Mouse (Mus musculus) 3134 (cell line): ENCODE results near the gene Dclre1b.

Source experiments
- DNase-seq: peaks from one replicate; pipeline ENCODE4 v3.0.0-alpha.2; 2011; ENCODE audit warnings: low spot score; ENCODE audit not compliant: insufficient read length; ENCODE audit errors: extremely low read depth

The Dclre1b gene

DNA sequence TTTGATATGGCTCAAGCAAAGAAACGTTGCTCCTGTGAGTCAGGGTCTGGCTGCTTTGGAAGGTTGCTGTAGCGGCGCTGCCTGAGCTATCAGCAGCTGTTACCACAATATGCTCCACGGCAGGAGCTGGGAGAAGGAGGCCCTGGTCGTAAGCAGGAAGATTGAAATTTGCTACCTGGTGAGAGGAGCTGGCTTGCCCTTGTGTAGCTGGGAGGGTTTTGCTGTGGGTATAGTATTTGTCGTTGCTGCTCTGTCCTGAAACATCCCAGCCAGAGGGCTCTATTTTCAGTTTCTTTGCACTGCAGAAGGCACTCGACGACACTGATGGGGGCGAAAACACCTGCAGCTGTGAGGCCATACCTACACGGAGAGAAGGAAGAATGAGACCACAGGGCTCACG, 31.3 kb downstream of the Dclre1b start:
- DNase-seq: no peak

- DNase-seq: no peak
These were observed 35.2 kb downstream of the Dclre1b start for GRCm38 (mm10) chr3:103774009-103774408.

GRCm38 (mm10) chr3:103773508-103773907, 35.7 kb downstream of the Dclre1b start:
- DNase-seq: no peak

- no peak for DNase-seq
These were observed 36.4 kb downstream of the Dclre1b start for GRCm38 (mm10) chr3:103772846-103773245.

GRCm38 (mm10) chr3:103771531-103772130, 37.6 kb downstream of the Dclre1b start:
- peak; percentile 58 for DNase-seq

- no peak for DNase-seq
These were observed 42.5 kb downstream of the Dclre1b start for GRCm38 (mm10) chr3:103766789-103767188.

DNA sequence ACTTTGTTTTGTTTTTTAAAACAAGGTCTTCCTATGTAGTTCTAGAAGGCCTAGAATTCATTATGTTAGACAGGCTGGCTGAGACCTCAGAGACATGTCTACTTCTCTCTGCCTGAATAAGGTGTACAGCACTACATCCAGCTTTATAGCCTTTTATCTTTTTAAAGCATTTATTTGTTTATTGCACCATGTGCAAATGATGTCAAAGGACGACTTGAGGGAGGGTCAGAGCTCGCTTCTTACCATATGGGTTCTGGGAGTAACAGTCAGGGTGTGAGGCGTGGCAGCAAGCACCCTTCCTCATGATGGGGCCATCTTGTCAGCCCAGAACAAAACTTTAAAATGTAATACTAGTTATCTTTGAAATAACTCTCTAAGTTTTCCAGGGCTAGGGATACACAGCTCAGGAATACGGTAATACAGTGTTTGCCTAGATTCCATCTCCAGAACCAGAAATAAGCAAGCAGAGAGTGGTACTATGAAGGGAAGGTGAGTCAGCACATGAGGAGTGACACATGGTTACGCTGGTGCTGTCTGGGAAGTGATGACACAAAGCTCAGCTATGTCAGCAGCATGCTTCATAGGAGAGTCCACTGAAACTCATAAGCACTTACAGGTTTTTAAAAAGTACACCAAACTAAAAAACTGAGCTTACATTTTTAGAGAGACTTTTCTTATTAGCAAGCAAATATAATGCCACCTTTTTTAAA, 49.8 kb downstream of the Dclre1b start:
- DNase-seq: peak; percentile 60

GRCm38 (mm10) chr3:103758456-103758855, 50.8 kb downstream of the Dclre1b start:
- no peak for DNase-seq

DNA sequence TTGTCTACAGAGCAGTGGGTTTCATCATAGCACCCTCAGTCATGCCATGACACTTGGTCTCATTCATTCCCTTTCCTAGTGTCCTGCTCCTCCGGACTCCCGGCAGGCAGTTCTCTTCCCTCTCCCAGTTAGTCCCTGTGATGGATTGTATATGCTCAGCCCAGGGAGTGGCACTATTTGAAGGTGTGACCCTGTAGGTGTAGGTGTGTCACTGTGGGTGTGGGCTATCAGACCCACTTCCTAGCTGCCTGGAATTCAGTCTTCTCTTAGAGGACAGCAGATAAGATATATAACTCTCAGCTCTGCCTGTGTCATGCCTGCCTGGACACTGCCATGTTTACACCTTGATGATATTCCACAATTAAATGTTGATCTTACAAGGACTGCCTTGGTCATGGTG, 52.3 kb downstream of the Dclre1b start:
- no peak for DNase-seq

DNA sequence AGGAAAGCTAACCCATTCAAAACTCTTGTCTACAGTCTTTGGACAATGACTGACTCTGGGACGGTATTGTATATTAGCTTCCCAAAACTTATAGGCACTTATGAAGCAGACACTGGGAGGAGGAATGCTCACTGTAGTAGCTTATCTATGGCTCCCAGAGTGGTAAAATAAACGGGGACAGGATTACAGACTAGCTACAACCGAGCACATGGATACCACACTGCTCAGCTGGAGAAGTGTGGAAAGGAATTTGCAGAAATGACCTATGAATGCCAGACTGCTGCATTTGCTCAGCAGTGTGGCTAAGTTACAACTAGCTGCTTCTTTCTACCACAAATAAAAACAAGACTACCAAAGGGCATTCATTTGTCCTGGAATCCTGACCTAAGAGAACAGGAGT, 53.9 kb downstream of the Dclre1b start:
- DNase-seq: no peak

DNA sequence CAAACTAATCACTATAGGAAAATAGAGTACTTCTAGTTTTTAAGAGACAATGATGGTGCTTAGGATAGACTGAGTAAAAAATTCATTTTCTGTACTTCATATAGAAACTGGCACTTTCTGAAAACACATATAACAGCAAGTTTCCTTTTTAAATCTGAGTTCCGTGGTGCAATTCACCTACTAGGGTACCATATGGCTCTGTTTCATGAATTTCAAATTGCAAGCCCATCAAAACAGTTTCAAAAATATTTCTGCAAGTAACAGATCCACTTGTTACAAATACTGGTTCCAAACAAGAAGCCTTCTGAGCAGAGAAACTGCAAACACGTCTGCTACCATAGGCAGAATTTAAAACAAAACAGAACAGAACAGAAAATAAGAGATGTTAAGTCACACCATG, 57.7 kb downstream of the Dclre1b start:
- no peak for DNase-seq
